Mouse (Mus musculus) midbrain, embryonic 10.5 days (tissue): Measurements from ENCODE around the gene Olfr617. TPM values are rescaled to one million over a fixed set of nuclear protein-coding genes. Genes with fewer than 3 reads are reported as not detected.
"Not testable (repeated sequence)": the region's sequence is repeated elsewhere in the genome, so short reads cannot be mapped to it uniquely, and the experiment has no call there.

Source experiments
- DNase-seq: peaks from one replicate; pipeline ENCODE4 v3.0.0-alpha.2; 2017; ENCODE audit warnings: low spot score
- H3K27ac ChIP-seq: fragments of 300-500 bp; sonication (generic); replicated peaks from 2 replicates; pipeline ENCODE4 v1.5.1; 2016; ENCODE audit warnings: mild to moderate bottlenecking
- H3K27me3 ChIP-seq: fragments of 300-500 bp; sonication (generic); 2 replicates; pipeline ENCODE4 v1.6.1; 2016; ENCODE audit warnings: low read depth, mild to moderate bottlenecking; ENCODE audit not compliant: poor library complexity, severe bottlenecking
- H3K36me3 ChIP-seq: fragments of 300-500 bp; sonication (generic); 2 replicates; pipeline ENCODE4 v1.6.1; 2016; ENCODE audit warnings: mild to moderate bottlenecking, moderate library complexity
- H3K4me1 ChIP-seq: fragments of 300-500 bp; sonication (generic); 2 replicates; pipeline ENCODE4 v1.6.1; 2016
- H3K4me3 ChIP-seq: fragments of 300-500 bp; sonication (generic); 2 replicates; pipeline ENCODE4 v1.5.1; 2016; ENCODE audit warnings: mild to moderate bottlenecking, moderate library complexity
- H3K9me3 ChIP-seq: fragments of 300-500 bp; sonication (generic); replicated peaks from 2 replicates; pipeline ENCODE4 v1.6.1; 2016; ENCODE audit warnings: mild to moderate bottlenecking
- WGBS: fragments of 180-500 bp; shearing (Covaris S2); methylation state at CpG from one replicate; pipeline ENCODE4 v1.1.7; 2016; 5-methylcytosine and 5-hydroxymethylcytosine counted together
- microRNA-seq: library from miRNA; unstranded; fragments of <30 nt; microRNA quantifications from one replicate; pipeline ENCODE4, GENCODE M21; 2017
- polyA plus RNA-seq: library from polyadenylated mRNA; unstranded; fragments of >200 nt; fragmentation: Nextera tagmentation; extraction: Ambion mirVana; gene quantifications from 2 replicates; pipeline ENCODE4 v1.2.1, GENCODE M21; 2016

The Olfr617 gene
- not detected in 2 replicates for polyA plus RNA-seq

DNA sequence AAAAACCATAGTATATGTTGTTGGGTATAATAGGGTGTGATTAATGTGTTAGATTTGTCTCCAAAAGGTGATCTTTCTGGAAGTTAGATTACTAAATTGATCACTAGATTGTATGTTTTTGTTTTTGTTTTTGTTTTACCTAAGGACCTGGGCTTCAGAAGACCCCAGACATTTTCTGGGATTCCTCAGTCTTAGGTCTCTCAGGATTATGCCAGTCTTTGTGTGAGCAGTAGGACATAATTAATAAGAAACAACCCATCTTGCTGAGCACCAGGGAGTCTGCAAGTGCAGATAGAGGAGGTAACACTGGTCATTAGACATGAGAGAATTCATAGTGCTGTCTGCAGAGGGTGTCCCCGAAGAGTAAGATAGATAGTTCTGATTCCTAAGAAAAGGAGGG, at the start of gene Olfr617:
Olfr617 (plus strand) TSS at position 301 of the 400 bp plus-strand sequence.
- Histone ChIP-seq H3K27ac (no peak within 1 kb of the TSS), H3K4me1 (no peaks in the 10 kb centered on the region), H3K9me3 (no peaks in the 10 kb centered on the region), H3K36me3 (no peaks in the 10 kb centered on the region), H3K27me3 (no peaks in the 10 kb centered on the region), H3K4me3 (no peak within 1 kb of the TSS)
- no peak for DNase-seq
- WGBS = 97% methylated on average over 1 of the region's 1 CpGs

DNA sequence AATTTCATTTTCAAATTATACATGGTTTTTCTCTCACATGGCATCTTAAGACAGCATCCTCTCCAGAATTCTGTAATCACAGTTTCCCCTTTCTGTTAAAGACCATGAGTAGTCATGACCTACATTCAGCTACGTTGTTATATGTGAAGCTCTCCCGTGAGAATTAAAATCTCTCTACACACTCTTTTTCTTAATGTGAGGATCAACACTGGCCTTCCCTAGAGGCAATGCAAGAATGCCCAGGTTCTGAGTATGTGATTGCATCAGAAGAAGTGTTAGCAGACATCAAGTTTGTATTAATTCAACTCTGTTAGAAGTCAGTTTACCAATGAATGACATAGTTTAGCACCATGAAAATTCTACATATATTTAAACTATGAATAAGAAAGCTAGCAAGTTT, 30.2 kb upstream of the Olfr617 start, which contains the start of gene Olfr612:
Olfr612 (minus strand) TSS at position 101 of the 400 bp plus-strand sequence.
- not testable (repeated sequence) for H3K4me3 ChIP-seq, H3K27ac ChIP-seq, H3K4me1 ChIP-seq, H3K9me3 ChIP-seq, H3K27me3 ChIP-seq, DNase-seq, H3K36me3 ChIP-seq
- 87% methylated on average over 2 of the region's 2 CpGs for WGBS

GRCm38 (mm10) chr7:103547774-103548173, 25.1 kb upstream of the Olfr617 start, which contains the start of gene Olfr613:
TSS of gene Olfr613 (plus strand) at chr7:103548074.
- H3K27ac ChIP-seq = no peak within 1 kb of the TSS
- no peak within 1 kb of the TSS for H3K4me3 ChIP-seq
- H3K4me1 ChIP-seq = no peaks in the 10 kb centered on the region
- no peaks in the 10 kb centered on the region for H3K36me3 ChIP-seq
- no peak for DNase-seq
- no peaks in the 10 kb centered on the region for H3K9me3 ChIP-seq
- H3K27me3 ChIP-seq = no peaks in the 10 kb centered on the region
- WGBS = 83% methylated on average over 2 of the region's 2 CpGs

GRCm38 (mm10) chr7:103555779-103556178, 17.1 kb upstream of the Olfr617 start, which contains the start of gene Olfr615:
TSS of gene Olfr615 (plus strand) at chr7:103556079.
- Histone ChIP-seq H3K27ac (no peak within 1 kb of the TSS), H3K36me3 (no peaks in the 10 kb centered on the region), H3K4me1 (no peaks in the 10 kb centered on the region), H3K4me3 (no peak within 1 kb of the TSS), H3K9me3 (no peaks in the 10 kb centered on the region), H3K27me3 (no peaks in the 10 kb centered on the region)
- WGBS = 93% methylated on average over 2 of the region's 2 CpGs
- DNase-seq = no peak

DNA sequence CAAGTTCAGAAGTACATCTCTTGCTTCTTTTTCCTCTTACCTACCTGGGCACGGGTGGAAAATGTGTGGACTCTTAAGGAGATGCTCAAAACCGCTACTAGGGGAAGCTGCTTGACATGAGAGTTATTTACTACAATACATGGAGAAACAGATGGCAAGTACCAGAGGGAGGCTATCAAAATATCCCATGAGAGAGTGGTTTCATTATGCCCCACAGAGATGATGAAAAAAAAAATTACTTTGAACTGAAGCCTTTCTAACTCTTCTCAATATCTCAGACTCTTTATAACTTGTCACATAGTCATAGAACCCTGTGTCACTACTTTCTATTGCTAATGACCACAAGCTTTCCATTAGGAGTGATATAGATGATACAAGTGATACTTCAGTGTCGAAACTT, 3.8 kb upstream of the Olfr617 start, which contains the start of gene Olfr616:
Olfr616 (minus strand) TSS at position 101 of the 400 bp plus-strand sequence.
- no peaks in the 10 kb centered on the region for H3K36me3 ChIP-seq
- 79% methylated on average over 3 of the region's 3 CpGs for WGBS
- no peak within 1 kb of the TSS for H3K27ac ChIP-seq
- no peak for DNase-seq
- H3K9me3 ChIP-seq = no peaks in the 10 kb centered on the region
- H3K27me3 ChIP-seq = no peaks in the 10 kb centered on the region
- H3K4me1 ChIP-seq = no peaks in the 10 kb centered on the region
- H3K4me3 ChIP-seq = no peak within 1 kb of the TSS

DNA sequence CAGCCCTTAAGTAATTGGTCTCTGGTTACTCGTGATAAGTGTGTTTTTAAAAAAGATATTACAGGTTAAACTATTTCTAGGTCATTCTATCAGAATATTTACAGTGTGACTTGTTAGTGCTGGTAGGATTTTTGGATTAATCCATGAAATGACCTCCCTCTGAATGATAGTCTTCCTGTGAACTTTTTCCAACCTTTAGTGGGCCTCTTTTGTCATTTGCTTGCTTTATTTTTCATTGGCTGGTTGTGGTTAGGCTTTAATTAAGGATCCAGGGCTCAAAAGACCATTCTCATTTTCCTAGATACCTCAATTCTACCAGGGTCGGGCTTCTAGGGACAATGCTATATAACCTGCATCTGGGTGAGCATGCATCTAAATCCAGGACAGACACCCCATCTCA, 16.9 kb downstream of the Olfr617 start, which contains the start of gene Olfr618:
Olfr618 (plus strand) TSS at position 301 of the 400 bp plus-strand sequence.
- H3K4me1 ChIP-seq = no peaks in the 10 kb centered on the region
- H3K9me3 ChIP-seq = no peaks in the 10 kb centered on the region
- H3K27me3 ChIP-seq = no peaks in the 10 kb centered on the region
- no peak for DNase-seq
- no peak within 1 kb of the TSS for H3K4me3 ChIP-seq
- WGBS = 71% methylated on average over 2 of the region's 2 CpGs
- H3K36me3 ChIP-seq = no peaks in the 10 kb centered on the region
- H3K27ac ChIP-seq = no peak within 1 kb of the TSS

DNA sequence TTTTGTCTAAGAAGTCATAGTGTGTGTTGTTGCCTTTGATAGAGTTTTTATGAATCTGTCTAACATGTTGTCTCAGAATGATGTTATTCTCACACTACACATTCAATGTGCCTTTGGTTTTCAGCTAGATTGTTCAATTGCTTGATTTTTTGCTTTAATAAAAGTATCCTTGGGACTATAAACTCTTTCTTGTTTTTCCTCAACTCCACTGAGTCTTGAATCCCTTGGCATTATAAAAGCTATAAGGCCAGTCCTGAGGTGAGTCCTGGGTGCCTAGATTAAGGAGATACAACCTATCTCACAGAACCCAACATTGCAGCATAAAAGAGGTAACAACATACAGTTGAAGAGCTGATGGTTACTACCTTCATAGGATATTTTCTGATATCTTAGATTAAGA, 27.4 kb downstream of the Olfr617 start, which contains the start of gene Olfr619:
Olfr619 (plus strand) TSS at position 301 of the 400 bp plus-strand sequence.
- Histone ChIP-seq H3K27ac (no peak within 1 kb of the TSS), H3K27me3 (no peaks in the 10 kb centered on the region), H3K9me3 (no peaks in the 10 kb centered on the region), H3K4me1 (no peaks in the 10 kb centered on the region), H3K36me3 (no peaks in the 10 kb centered on the region), H3K4me3 (no peak within 1 kb of the TSS)
- DNase-seq = no peak

- WGBS = 87% methylated on average over 2 of the region's 2 CpGs
- no peak overlapping the region for H3K4me3 ChIP-seq
- no peak for DNase-seq
- no peaks in the 10 kb centered on the region for H3K27me3 ChIP-seq
- no peaks in the 10 kb centered on the region for H3K36me3 ChIP-seq
- H3K27ac ChIP-seq = no peak overlapping the region
- no peaks in the 10 kb centered on the region for H3K4me1 ChIP-seq
- no peaks in the 10 kb centered on the region for H3K9me3 ChIP-seq
Measured at GRCm38 (mm10) chr7:103607425-103607824, 34.6 kb downstream of the Olfr617 start.

DNA sequence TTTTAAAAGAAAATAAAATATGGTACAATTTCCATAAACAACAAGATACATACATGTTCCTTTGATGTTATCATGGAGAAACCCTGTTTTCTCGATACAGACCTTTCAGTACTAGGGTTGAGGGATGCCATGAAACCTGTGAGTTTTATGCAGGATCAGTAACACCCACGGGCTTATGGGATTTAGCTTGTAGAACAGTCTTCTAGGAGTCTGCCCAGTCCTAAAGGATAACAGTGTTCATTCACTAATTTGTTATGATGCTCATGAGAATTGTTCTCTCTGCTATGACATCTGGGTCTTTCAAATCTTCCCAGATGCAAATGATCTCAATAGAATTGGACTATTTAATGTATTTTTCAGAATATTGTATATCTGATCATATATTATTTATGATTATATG, 39.6 kb downstream of the Olfr617 start, which contains the start of gene Olfr620:
Olfr620 (minus strand) TSS at position 101 of the 400 bp plus-strand sequence.
- no peaks in the 10 kb centered on the region for H3K36me3 ChIP-seq
- no peak within 1 kb of the TSS for H3K4me3 ChIP-seq
- no peak within 1 kb of the TSS for H3K27ac ChIP-seq
- H3K9me3 ChIP-seq = no peaks in the 10 kb centered on the region
- no peak for DNase-seq
- 76% methylated on average over 2 of the region's 2 CpGs for WGBS
- H3K4me1 ChIP-seq = no peaks in the 10 kb centered on the region
- no peaks in the 10 kb centered on the region for H3K27me3 ChIP-seq

Small RNAs within 50 kb of the gene (microRNA-seq; reads per million reads assigned to microRNA genes)
- not detected for gene Gm26506

Other genes starting within 250 kb of the Olfr617 start
- not detected in 2 replicates for gene Olfr598, start 249.5 kb upstream of the Olfr617 start, polyA plus RNA-seq
- not detected in 2 replicates for gene Olfr599, start 237.1 kb upstream of the Olfr617 start, polyA plus RNA-seq
- not detected in 2 replicates for gene Olfr600, start 223.4 kb upstream of the Olfr617 start, polyA plus RNA-seq
- gene Olfr601, start 210.4 kb upstream of the Olfr617 start, polyA plus RNA-seq = not detected in 2 replicates
- not detected in 2 replicates for gene Olfr603, start 186.9 kb upstream of the Olfr617 start, polyA plus RNA-seq
- gene Usp17lc, start 158.0 kb upstream of the Olfr617 start, polyA plus RNA-seq = not detected in 2 replicates
- gene Olfr605, start 127.6 kb upstream of the Olfr617 start, polyA plus RNA-seq = not detected in 2 replicates
- gene Olfr606, start 124.0 kb upstream of the Olfr617 start, polyA plus RNA-seq = not detected in 2 replicates
- gene Olfr607, start 108.9 kb upstream of the Olfr617 start, polyA plus RNA-seq = not detected in 2 replicates
- not detected in 2 replicates for gene Olfr608, start 103.2 kb upstream of the Olfr617 start, polyA plus RNA-seq
- not detected in 2 replicates for gene Olfr609, start 75.0 kb upstream of the Olfr617 start, polyA plus RNA-seq
- gene Olfr610, start 60.9 kb upstream of the Olfr617 start, polyA plus RNA-seq = not detected in 2 replicates
- not detected in 2 replicates for gene Olfr611, start 52.2 kb upstream of the Olfr617 start, polyA plus RNA-seq
- gene Olfr612, start 30.3 kb upstream of the Olfr617 start, polyA plus RNA-seq = not detected in 2 replicates
- gene Olfr613, start 25.0 kb upstream of the Olfr617 start, polyA plus RNA-seq = not detected in 2 replicates
- gene Olfr615, start 17.0 kb upstream of the Olfr617 start, polyA plus RNA-seq = not detected in 2 replicates
- gene Olfr616, start 3.9 kb upstream of the Olfr617 start, polyA plus RNA-seq = not detected in 2 replicates
- not detected in 2 replicates for gene Olfr618, start 17.0 kb downstream of the Olfr617 start, polyA plus RNA-seq
- gene Olfr619, start 27.5 kb downstream of the Olfr617 start, polyA plus RNA-seq = not detected in 2 replicates
- not detected in 2 replicates for gene Olfr620, start 39.5 kb downstream of the Olfr617 start, polyA plus RNA-seq
- gene Olfr622, start 69.6 kb downstream of the Olfr617 start, polyA plus RNA-seq = not detected in 2 replicates
- not detected in 2 replicates for gene Olfr623, start 90.6 kb downstream of the Olfr617 start, polyA plus RNA-seq
- gene Olfr624, start 98.1 kb downstream of the Olfr617 start, polyA plus RNA-seq = 0.02 TPM in 2 replicates
- gene Olfr625-ps1, start 109.7 kb downstream of the Olfr617 start, polyA plus RNA-seq = not detected in 2 replicates
- gene Olfr243, start 141.6 kb downstream of the Olfr617 start, polyA plus RNA-seq = not detected in 2 replicates
- not detected in 2 replicates for gene Olfr628, start 157.3 kb downstream of the Olfr617 start, polyA plus RNA-seq
- gene Olfr629, start 171.9 kb downstream of the Olfr617 start, polyA plus RNA-seq = not detected in 2 replicates
- gene Olfr630, start 184.3 kb downstream of the Olfr617 start, polyA plus RNA-seq = not detected in 2 replicates
- not detected in 2 replicates for gene Olfr69, start 198.5 kb downstream of the Olfr617 start, polyA plus RNA-seq
- gene Olfr68, start 206.6 kb downstream of the Olfr617 start, polyA plus RNA-seq = not detected in 2 replicates
- not detected in 2 replicates for gene Olfr67, start 218.8 kb downstream of the Olfr617 start, polyA plus RNA-seq
- gene Hbb-bt, start 240.9 kb downstream of the Olfr617 start, polyA plus RNA-seq = 191 and 345 TPM in 2 replicates